Mouse (Mus musculus): ENCODE data around the gene Bbs9.

The Bbs9 gene

GRCm38 (mm10) chr9:22748617-22749016 lies 273.1 kb downstream of the Bbs9 start:
- no peak for DNase-seq (ENCODE audit: low read depth)

GRCm38 (mm10) chr9:22750779-22751545 lies 275.4 kb downstream of the Bbs9 start:
- no peak for DNase-seq (ENCODE audit: low read depth)

GRCm38 (mm10) chr9:22751546-22751929 lies 276.0 kb downstream of the Bbs9 start:
- no peak for DNase-seq (ENCODE audit: low read depth)

GRCm38 (mm10) chr9:22754081-22754672 lies 278.7 kb downstream of the Bbs9 start:
- no peak for DNase-seq (ENCODE audit: low read depth)

GRCm38 (mm10) chr9:22758487-22758886 lies 283.0 kb downstream of the Bbs9 start:
- no peak for DNase-seq (ENCODE audit: low read depth)

- DNase-seq (ENCODE audit: low read depth) = no peak
These were observed 283.7 kb downstream of the Bbs9 start for GRCm38 (mm10) chr9:22759241-22759640.

- no peak for DNase-seq (ENCODE audit: low read depth)
These were observed 284.9 kb downstream of the Bbs9 start for GRCm38 (mm10) chr9:22760376-22760775.

GRCm38 (mm10) chr9:22761487-22761886 lies 286.0 kb downstream of the Bbs9 start:
- DNase-seq (ENCODE audit: low read depth) = no peak

GRCm38 (mm10) chr9:22765618-22766220 lies 290.2 kb downstream of the Bbs9 start:
- no peak for DNase-seq (ENCODE audit: low read depth)

- DNase-seq (ENCODE audit: low read depth) = no peak
These were observed 291.6 kb downstream of the Bbs9 start for GRCm38 (mm10) chr9:22767154-22767553.

- DNase-seq (ENCODE audit: low read depth) = no peak
These were observed 292.3 kb downstream of the Bbs9 start for GRCm38 (mm10) chr9:22767860-22768259.

GRCm38 (mm10) chr9:22771785-22772184 lies 296.3 kb downstream of the Bbs9 start:
- no peak for DNase-seq (ENCODE audit: low read depth)

- DNase-seq (ENCODE audit: low read depth) = no peak
These were observed 300.9 kb downstream of the Bbs9 start for GRCm38 (mm10) chr9:22776246-22776961.

- no peak for DNase-seq (ENCODE audit: low read depth)
These were observed 301.9 kb downstream of the Bbs9 start for GRCm38 (mm10) chr9:22777425-22777824.

- no peak for DNase-seq (ENCODE audit: low read depth)
These were observed 304.1 kb downstream of the Bbs9 start for GRCm38 (mm10) chr9:22779631-22780030.

- DNase-seq (ENCODE audit: low read depth) = no peak
These were observed 310.5 kb downstream of the Bbs9 start for GRCm38 (mm10) chr9:22786006-22786405.

- DNase-seq (ENCODE audit: low read depth) = no peak
These were observed 312.9 kb downstream of the Bbs9 start for GRCm38 (mm10) chr9:22788423-22788822.

- DNase-seq (ENCODE audit: low read depth) = no peak
These were observed 313.3 kb downstream of the Bbs9 start for GRCm38 (mm10) chr9:22788850-22789249.

- no peak for DNase-seq (ENCODE audit: low read depth)
These were observed 314.1 kb downstream of the Bbs9 start for GRCm38 (mm10) chr9:22789380-22790168.

GRCm38 (mm10) chr9:22791208-22791607 lies 315.7 kb downstream of the Bbs9 start:
- no peak for DNase-seq (ENCODE audit: low read depth)

GRCm38 (mm10) chr9:22791750-22792149 lies 316.2 kb downstream of the Bbs9 start:
- no peak for DNase-seq (ENCODE audit: low read depth)

GRCm38 (mm10) chr9:22793698-22794097 lies 318.2 kb downstream of the Bbs9 start:
- DNase-seq (ENCODE audit: low read depth) = no peak

Measured in c-Kit-positive CD71-negative TER-119-negative erythroid progenitor cells, embryonic 14.5 days (primary cell).